In genomic region chr8:111268277-111268676, GRCm38 (mm10) we compare ENCODE assay signal across 19 mouse cellular contexts. TPM values are rescaled to one million over a fixed set of nuclear protein-coding genes. Genes with fewer than 3 reads are reported as not detected.
DNase-seq lines count a peak whose midpoint lies in the region; ATAC-seq and TF ChIP-seq lines count a peak whose summit lies in the region.
"Had no signal": no experiment of that assay in that cellular context is flagged by ENCODE, and none has a peak within 500 bp of the region (broad histone marks: within the 10 kb centered on the region; RNA-seq: fewer than 3 reads in every experiment).

No protein-coding gene starts in this region.

- no peaks in the 10 kb centered on the region for H3K4me1 ChIP-seq in liver, adult 2 months (ENCODE audit: control insufficient read depth, insufficient read depth, low read length)
- H3K4me1 ChIP-seq in liver, embryonic 11.5 days (replicated peaks; ENCODE audit: control insufficient read depth, insufficient read depth, low read length): no peaks in the 10 kb centered on the region
- H3K4me1 ChIP-seq in E14TG2a.4 (replicated peaks; ENCODE audit: low read depth, low read length): no peaks in the 10 kb centered on the region
- H3K4me1 ChIP-seq: hindbrain, embryonic 13.5 days; intestine, embryonic 15.5 days; neural tube, embryonic 12.5 days; stomach, embryonic 15.5 days had no signal

- peaks cover 4% of the 10 kb centered on the region for H3K36me3 ChIP-seq in liver, adult 2 months (ENCODE audit: control insufficient read depth, insufficient read depth, low read length)
- peaks cover 13% of the 10 kb centered on the region for H3K36me3 ChIP-seq in liver, embryonic 11.5 days (ENCODE audit: control insufficient read depth, insufficient read depth, low read length)
- peaks cover 22% of the 10 kb centered on the region for H3K36me3 ChIP-seq in E14TG2a.4 (ENCODE audit: insufficient read depth, low read length)

- TF ChIP-seq CTCF in gastrocnemius, adult 2 months (IDR thresholded peaks at IDR 0.05): peak; percentile 28; the same call in 1 of the 2 replicates
- TF ChIP-seq CTCF in liver, adult 2 months (IDR thresholded peaks at IDR 0.05; ENCODE audit: low read depth, low read length): 0 out of 2 replicates have a peak, but pooled peaks have one; percentile 6
- TF ChIP-seq CTCF in E14TG2a.4 (conservative IDR thresholded peaks at IDR 0.05; ENCODE audit: low read length): 0 out of 2 replicates have a peak, but pooled peaks have one; percentile 11

- no peak for DNase-seq in gastrocnemius, adult 2 months
- no peak for DNase-seq in gastrocnemius, adult 18-20 months (ENCODE audit: low spot score)
- DNase-seq in liver, adult 2 months (ENCODE audit: extremely low read depth, low read depth, low spot score): no peak
- DNase-seq in liver, embryonic 11.5 days (ENCODE audit: low spot score): no peak
- peak; percentile 17 for DNase-seq in brain, adult 2 months (ENCODE audit: low read depth, low spot score)
- DNase-seq in frontal cortex, postnatal 10 days (ENCODE audit: low spot score in 2 of 2): no peak
- DNase-seq: adrenal gland, adult 2 months; cerebellum, adult 11-12 months; gastrocnemius, postnatal 10 days; heart, postnatal 10 days; kidney, postnatal 14 days; layer of hippocampus, adult 9-11 months; lung, postnatal 14 days had no signal

- H3K4me3 ChIP-seq in gastrocnemius, adult 2 months: no peak overlapping the region
- H3K4me3 ChIP-seq in liver, adult 2 months (ENCODE audit: insufficient read depth, low read depth, low read length): no peak overlapping the region
- H3K4me3 ChIP-seq in liver, embryonic 11.5 days (ENCODE audit: low read depth, low read length): no peak overlapping the region
- no peak overlapping the region for H3K4me3 ChIP-seq in E14TG2a.4 (replicated peaks; ENCODE audit: low read length)
- H3K4me3 ChIP-seq: hindbrain, embryonic 13.5 days; intestine, embryonic 15.5 days; neural tube, embryonic 12.5 days; stomach, embryonic 15.5 days had no signal

- no peak overlapping the region for H3K9ac ChIP-seq in liver, adult 2 months (ENCODE audit: low read depth, low read length)
- no peak overlapping the region for H3K9ac ChIP-seq in liver, embryonic 11.5 days (ENCODE audit: low read depth, low read length)
- H3K9ac ChIP-seq: hindbrain, embryonic 13.5 days; intestine, embryonic 15.5 days; neural tube, embryonic 12.5 days; stomach, embryonic 15.5 days had no signal

- intact Hi-C loops in gastrocnemius, adult 2 months (cut with DNase I): no loop called here

- H3K27me3 ChIP-seq in liver, adult 2 months (ENCODE audit: control insufficient read depth, insufficient read depth, low read length): no peaks in the 10 kb centered on the region
- H3K27me3 ChIP-seq in liver, embryonic 11.5 days (replicated peaks; ENCODE audit: control insufficient read depth, insufficient read depth, low read length): no peaks in the 10 kb centered on the region
- H3K27me3 ChIP-seq in E14TG2a.4 (ENCODE audit: insufficient read depth, low read length): no peaks in the 10 kb centered on the region
- H3K27me3 ChIP-seq: hindbrain, embryonic 13.5 days; intestine, embryonic 15.5 days; neural tube, embryonic 12.5 days; stomach, embryonic 15.5 days had no signal

- no peaks in the 10 kb centered on the region for H3K79me2 ChIP-seq in liver, adult 2 months (ENCODE audit: control insufficient read depth, insufficient read depth, low read length)

- WGBS in liver, adult 2 months: 82% methylated on average over 2 of the region's 2 CpGs
- 75% methylated on average over 2 of the region's 2 CpGs for WGBS in liver, embryonic 11.5 days

- H3K9me3 ChIP-seq in liver, embryonic 11.5 days (ENCODE audit: control insufficient read depth, low read length): no peaks in the 10 kb centered on the region
- no peaks in the 10 kb centered on the region for H3K9me3 ChIP-seq in E14TG2a.4 (ENCODE audit: low read length)
- H3K9me3 ChIP-seq: intestine, embryonic 15.5 days; neural tube, embryonic 12.5 days; stomach, embryonic 15.5 days had no signal

- no peak overlapping the region for H3K4me2 ChIP-seq in liver, embryonic 11.5 days
- H3K4me2 ChIP-seq: hindbrain, embryonic 13.5 days; intestine, embryonic 15.5 days; neural tube, embryonic 12.5 days; stomach, embryonic 15.5 days had no signal

- TF ChIP-seq POLR2A in liver, adult 2 months (IDR thresholded peaks at IDR 0.05; ENCODE audit: extremely low read depth, insufficient read depth, low read length): no peak

- H3K27ac ChIP-seq in gastrocnemius, adult 2 months: no peak overlapping the region
- H3K27ac ChIP-seq in liver, adult 2 months (replicated peaks; ENCODE audit: insufficient read depth, low read depth, low read length): no peak overlapping the region
- no peak overlapping the region for H3K27ac ChIP-seq in liver, embryonic 11.5 days (ENCODE audit: low read depth, low read length)
- H3K27ac ChIP-seq: hindbrain, embryonic 13.5 days; intestine, embryonic 15.5 days; neural tube, embryonic 12.5 days; stomach, embryonic 15.5 days had no signal

- ATAC-seq in liver, embryonic 11.5 days (replicated peaks; ENCODE audit: low FRiP score): no peak
- ATAC-seq: forebrain, embryonic 16.5 days; intestine, embryonic 15.5 days had no signal

RNA-seq across cellular contexts. Expression of gene Glg1, which starts 9.3 kb away (rescaled TPM):
- total RNA-seq in gastrocnemius, adult 2 months (2021): 10 to 100 TPM; 31.1 to 39.6 TPM
- total RNA-seq in gastrocnemius, adult 18-20 months (2021): 10 to 100 TPM; 30.5 to 35.0 TPM
- total RNA-seq in liver, adult 2 months (2014; rRNA removed): 13.5 and 18.1 TPM in 2 replicates
- polyA plus RNA-seq in liver, adult 2 months (2012; rRNA removed): 10.1 and 12.0 TPM in 2 replicates
- 36.4 and 40.1 TPM in 2 replicates for polyA plus RNA-seq in liver, embryonic 11.5 days (2014; fragmentation: Nextera tagmentation; extraction: Ambion mirVana)

RNA-seq across cellular contexts. Expression of gene Rfwd3, which starts 31.7 kb away (rescaled TPM):
- 1 to 10 TPM; 4.5 to 5.2 TPM for total RNA-seq in gastrocnemius, adult 2 months (2021)
- total RNA-seq in gastrocnemius, adult 18-20 months (2021): 1 to 10 TPM; 3.5 to 4.2 TPM
- total RNA-seq in liver, adult 2 months (2014; rRNA removed): 12.2 and 14.0 TPM in 2 replicates
- polyA plus RNA-seq in liver, adult 2 months (2012; rRNA removed): 4.9 and 6.3 TPM in 2 replicates
- 81.6 and 96.1 TPM in 2 replicates for polyA plus RNA-seq in liver, embryonic 11.5 days (2014; fragmentation: Nextera tagmentation; extraction: Ambion mirVana)
